Mouse (Mus musculus): ENCODE results near the gene Higd2a.
"Not testable (repeated sequence)": the region's sequence is repeated elsewhere in the genome, so short reads cannot be mapped to it uniquely, and the experiment has no call there.

DNA sequence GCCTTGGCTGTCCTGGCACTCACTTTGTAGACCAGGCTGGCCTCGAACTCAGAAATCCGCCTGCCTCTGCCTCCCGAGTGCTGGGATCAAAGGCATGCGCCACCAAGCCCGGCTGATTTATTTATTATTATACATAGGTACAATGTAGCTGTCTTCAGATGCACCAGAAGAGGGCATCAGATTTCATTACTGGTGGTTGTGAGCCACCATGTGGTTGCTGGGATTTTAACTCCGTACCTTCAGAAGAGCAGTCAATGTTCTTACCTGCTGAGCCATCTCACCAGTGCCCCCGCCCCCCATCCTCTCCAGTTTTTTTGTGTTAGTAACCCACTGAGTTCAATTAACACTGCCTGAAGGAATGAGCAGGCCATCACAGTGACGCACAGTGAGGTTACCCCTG lies 23.1 kb downstream of the Higd2a start:
- not testable (repeated sequence) for TF ChIP-seq CTCF (conservative IDR thresholded peaks at IDR 0.05; ENCODE audit: low read length); NANOG (IDR thresholded peaks at IDR 0.05; ENCODE audit: borderline replicate concordance, low read length); POU5F1 (IDR thresholded peaks at IDR 0.05; ENCODE audit: borderline replicate concordance, low read length)

Data from E14TG2a.4 (cell line).